Mouse (Mus musculus) limb, embryonic 15.5 days (tissue): ENCODE measurements around the gene Gm49325. TPM values are rescaled to one million over a fixed set of nuclear protein-coding genes. Genes with fewer than 3 reads are reported as not detected.
A peak's percentile ranks its signal among the peaks of the same experiment; 100 is the strongest.
"Not testable (repeated sequence)": the region's sequence is repeated elsewhere in the genome, so short reads cannot be mapped to it uniquely, and the experiment has no call there.

Experiments
- ATAC-seq: fragments of 200-750 bp; cut with Nextera tagmentation; 2 replicates; pipeline ENCODE4 v1.8.0; 2017; ENCODE audit warnings: low read depth, moderate TSS enrichment; ENCODE audit not compliant: insufficient number of reproducible peaks, low FRiP score, low TSS enrichment
- H3K27ac ChIP-seq: fragments of 300-500 bp; sonication (generic); 2 replicates; pipeline ENCODE4 v1.5.1; 2015; ENCODE audit warnings: moderate library complexity, mild to moderate bottlenecking, inconsistent platforms
- H3K27me3 ChIP-seq: fragments of 300-500 bp; sonication (generic); 2 replicates; pipeline ENCODE4 v1.6.1; 2015; ENCODE audit warnings: inconsistent platforms
- H3K36me3 ChIP-seq: fragments of 300-500 bp; sonication (generic); 2 replicates; pipeline ENCODE4 v1.6.1; 2015; ENCODE audit warnings: inconsistent platforms
- H3K4me1 ChIP-seq: fragments of 300-500 bp; sonication (generic); 2 replicates; pipeline ENCODE4 v1.6.1; 2015; ENCODE audit warnings: inconsistent platforms
- H3K4me2 ChIP-seq: fragments of 300-500 bp; sonication (generic); 2 replicates; pipeline ENCODE4 v1.6.1; 2015; ENCODE audit warnings: mild to moderate bottlenecking, inconsistent platforms
- H3K4me3 ChIP-seq: fragments of 300-500 bp; sonication (generic); 2 replicates; pipeline ENCODE4 v1.5.1; 2015; ENCODE audit warnings: mild to moderate bottlenecking, inconsistent platforms
- H3K9ac ChIP-seq: fragments of 300-500 bp; sonication (generic); 2 replicates; pipeline ENCODE4 v1.6.1; 2015; ENCODE audit warnings: inconsistent platforms
- H3K9me3 ChIP-seq: fragments of 300-500 bp; sonication (generic); 2 replicates; pipeline ENCODE4 v1.6.1; 2016; ENCODE audit warnings: inconsistent platforms
- WGBS: fragments of 180-500 bp; shearing (Covaris S2); methylation state at CpG from one replicate; pipeline ENCODE4 v1.1.7; 2015; 5-methylcytosine and 5-hydroxymethylcytosine counted together
- microRNA counts: library from miRNA; unstranded; fragments of <30 nt; microRNA quantifications from one replicate; lab custom pipeline; 2016
- microRNA-seq: library from miRNA; unstranded; fragments of <30 nt; microRNA quantifications from one replicate; pipeline ENCODE4, GENCODE M21; 2016
- polyA plus RNA-seq: library from polyadenylated mRNA; unstranded; fragments of >200 nt; fragmentation: Nextera tagmentation; extraction: Ambion mirVana; gene quantifications from 2 replicates; pipeline ENCODE4 v1.2.1, GENCODE M21; 2015

Gm49325 gene
- polyA plus RNA-seq, 1 experiment from 2014 or later: 1.3 TPM

DNA sequence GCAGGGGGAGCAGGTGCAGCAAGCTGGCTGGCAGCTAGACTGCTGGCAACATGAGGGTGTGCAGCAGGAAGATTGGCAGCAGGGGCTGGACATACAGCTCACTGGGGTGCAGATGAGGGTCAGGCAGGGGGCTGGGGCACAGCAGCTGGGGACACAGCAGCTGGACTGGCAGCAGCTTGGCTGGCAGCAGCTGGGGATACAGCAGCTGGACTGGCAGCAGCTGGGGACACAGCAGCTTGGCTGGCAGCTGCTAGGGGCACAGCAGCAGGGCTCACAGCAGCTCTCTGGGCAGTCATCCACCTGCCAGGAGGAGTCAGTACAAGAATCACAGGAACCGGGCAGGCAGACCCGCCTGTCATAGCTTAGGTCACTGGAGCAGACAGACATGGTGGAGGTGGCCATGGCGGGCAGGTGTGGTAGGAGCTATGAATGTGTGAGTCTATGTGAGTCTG is 84.4 kb downstream of the Gm49325 start, which contains the start of gene Gm19402:
Gene Gm19402 (minus strand): TSS at position 402 of the 452 bp plus-strand sequence.
- not testable (repeated sequence) for H3K27ac ChIP-seq, H3K4me2 ChIP-seq, H3K9ac ChIP-seq, ATAC-seq, H3K36me3 ChIP-seq, H3K4me3 ChIP-seq, H3K9me3 ChIP-seq
- WGBS: 74% methylated on average over 3 of the region's 3 CpGs
- Histone ChIP-seq H3K27me3 (peaks cover 26% of the 10 kb centered on the region), H3K4me1 (peaks cover 12% of the 10 kb centered on the region; the same call in 1 of the 2 replicates)

MicroRNA genes within 50 kb of the gene (microRNA counts, 519-probe panel; counts per million panel counts)
- microRNA mmu-miR-1930 (lab: Ali Mortazavi, UCI): not detected

Small RNA genes lying within 50 kb of the gene (microRNA-seq; reads per million reads assigned to microRNA genes)
- 10.2 reads per million, percentile 26 among the genes with 10 or more reads in this experiment for gene Mir1930

Other genes starting within 250 kb of the Gm49325 start
- 4.4 and 4.8 TPM in 2 replicates for gene Adarb1, start 187.9 kb upstream of the Gm49325 start, polyA plus RNA-seq
- 36.2 and 37.7 TPM in 2 replicates for gene Fam207a, start 90.4 kb upstream of the Gm49325 start, polyA plus RNA-seq
- gene Itgb2, start 75.9 kb upstream of the Gm49325 start, polyA plus RNA-seq: 3.5 TPM in 2 replicates
- gene Pttg1ip, start 24.5 kb upstream of the Gm49325 start, polyA plus RNA-seq: 145 and 158 TPM in 2 replicates
- gene Sumo3, start 100 bp upstream of the Gm49325 start, polyA plus RNA-seq: 343 and 347 TPM in 2 replicates
- 99.8 and 127 TPM in 2 replicates for gene Ube2g2, start 16.1 kb downstream of the Gm49325 start, polyA plus RNA-seq
- 2.1 and 2.8 TPM in 2 replicates for gene Tspear, start 80.4 kb downstream of the Gm49325 start, polyA plus RNA-seq
- not detected in 2 replicates for gene Gm19402, start 84.6 kb downstream of the Gm49325 start, polyA plus RNA-seq
- not detected in 2 replicates for gene Gm9508, start 91.0 kb downstream of the Gm49325 start, polyA plus RNA-seq
- not detected in 2 replicates for gene Gm10272, start 100.4 kb downstream of the Gm49325 start, polyA plus RNA-seq
- 1.2 and 1.4 TPM in 2 replicates for gene Gm10024, start 105.3 kb downstream of the Gm49325 start, polyA plus RNA-seq
- not detected in 2 replicates for gene Gm10142, start 109.6 kb downstream of the Gm49325 start, polyA plus RNA-seq
- 0.29 TPM in 1 of 2 replicates, not detected in the other for gene Krtap12-1, start 114.4 kb downstream of the Gm49325 start, polyA plus RNA-seq
- not detected in 2 replicates for gene Gm10100, start 120.3 kb downstream of the Gm49325 start, polyA plus RNA-seq
- gene Gm18596, start 136.4 kb downstream of the Gm49325 start, polyA plus RNA-seq: not detected in 2 replicates
- not detected in 2 replicates for gene Gm9736, start 145.2 kb downstream of the Gm49325 start, polyA plus RNA-seq
- not detected in 2 replicates for gene Gm3233, start 153.5 kb downstream of the Gm49325 start, polyA plus RNA-seq
- gene Gm3238, start 165.1 kb downstream of the Gm49325 start, polyA plus RNA-seq: not detected in 2 replicates
- gene Gm7138, start 170.7 kb downstream of the Gm49325 start, polyA plus RNA-seq: not detected in 2 replicates
- not detected in 2 replicates for gene Gm3250, start 176.3 kb downstream of the Gm49325 start, polyA plus RNA-seq
- not detected in 2 replicates for gene Gm7137, start 182.0 kb downstream of the Gm49325 start, polyA plus RNA-seq
- gene Gm9639, start 188.9 kb downstream of the Gm49325 start, polyA plus RNA-seq: not detected in 2 replicates
- not detected in 2 replicates for gene Gm19668, start 192.9 kb downstream of the Gm49325 start, polyA plus RNA-seq
- gene Gm9507, start 205.6 kb downstream of the Gm49325 start, polyA plus RNA-seq: not detected in 2 replicates
- not detected in 2 replicates for gene Gm2696, start 208.5 kb downstream of the Gm49325 start, polyA plus RNA-seq
- gene Krtap10-4, start 220.9 kb downstream of the Gm49325 start, polyA plus RNA-seq: not detected in 2 replicates
- 0.17 TPM in 1 of 2 replicates, not detected in the other for gene Krtap10-10, start 229.8 kb downstream of the Gm49325 start, polyA plus RNA-seq
- gene Gm36176, start 240.6 kb downstream of the Gm49325 start, polyA plus RNA-seq: not detected in 2 replicates
- not detected in 2 replicates for gene Gm10318, start 246.7 kb downstream of the Gm49325 start, polyA plus RNA-seq